Mouse (Mus musculus) G1E (cell line): ENCODE measurements around the gene Bri3bp.

Experiments
- CTCF ChIP-seq: IDR thresholded peaks from 2 replicates; pipeline ENCODE4 v1.5.1; 2012; ENCODE audit warnings: low read depth, low read length, inconsistent platforms, mixed read lengths
- GATA2 ChIP-seq: IDR thresholded peaks from 2 replicates; pipeline ENCODE4 v1.6.1; 2012; ENCODE audit warnings: low read depth, low read length, inconsistent platforms, borderline replicate concordance
- TAL1 ChIP-seq: conservative IDR thresholded peaks from 2 replicates; pipeline ENCODE4 v1.6.1; 2012; ENCODE audit warnings: low read depth, low read length, inconsistent platforms, mixed read lengths

- TF ChIP-seq CTCF (no peak), GATA2 (no peak), TAL1 (no peak)
Observed at GRCm38 (mm10) chr5:125479376-125479775, 38.0 kb downstream of the Bri3bp start.
